Mouse (Mus musculus): Measurements from ENCODE around the gene Gzmf. TPM values are rescaled to one million over a fixed set of nuclear protein-coding genes. Genes with fewer than 3 reads are reported as not detected.
"Not testable (repeated sequence)": the region's sequence is repeated elsewhere in the genome, so short reads cannot be mapped to it uniquely, and the experiment has no call there.

Gzmf gene
- not detected in 2 replicates for polyA plus RNA-seq (2015; fragmentation: Nextera tagmentation; extraction: Ambion mirVana)

GRCm38 (mm10) chr14:56211317-56211716, at the start of gene Gzmf:
Gene Gzmf, minus strand, starts transcription at chr14:56211417.
- H3K4me1 ChIP-seq: no peaks in the 10 kb centered on the region
- ATAC-seq (replicated peaks; ENCODE audit: low FRiP score): no peak
- H3K27me3 ChIP-seq: no peaks in the 10 kb centered on the region
- H3K4me3 ChIP-seq (replicated peaks): no peak within 1 kb of the TSS
- H3K36me3 ChIP-seq: no peaks in the 10 kb centered on the region
- no peaks in the 10 kb centered on the region for H3K9me3 ChIP-seq (replicated peaks)
- no peak within 1 kb of the TSS for H3K4me2 ChIP-seq
- no peak within 1 kb of the TSS for H3K9ac ChIP-seq
- WGBS: 91% methylated on average over 4 of the region's 4 CpGs
- no peak within 1 kb of the TSS for H3K27ac ChIP-seq

GRCm38 (mm10) chr14:56240409-56240808, 29.2 kb upstream of the Gzmf start:
- H3K9ac ChIP-seq: no peak overlapping the region
- no peaks in the 10 kb centered on the region for H3K27me3 ChIP-seq
- no peaks in the 10 kb centered on the region for H3K9me3 ChIP-seq (replicated peaks)
- H3K4me1 ChIP-seq: no peaks in the 10 kb centered on the region
- no peak for ATAC-seq (replicated peaks; ENCODE audit: low FRiP score)
- H3K27ac ChIP-seq: no peak overlapping the region
- H3K36me3 ChIP-seq: no peaks in the 10 kb centered on the region
- no peak overlapping the region for H3K4me3 ChIP-seq (replicated peaks)
- no peak overlapping the region for H3K4me2 ChIP-seq

- Histone ChIP-seq H3K27ac (no peak within 1 kb of the TSS), H3K4me3 (replicated peaks) (no peak within 1 kb of the TSS), H3K9ac (no peak within 1 kb of the TSS), H3K27me3 (no peaks in the 10 kb centered on the region), H3K4me1 (no peaks in the 10 kb centered on the region), H3K4me2 (no peak within 1 kb of the TSS), H3K9me3 (replicated peaks) (no peaks in the 10 kb centered on the region), H3K36me3 (no peaks in the 10 kb centered on the region)
- no peak for ATAC-seq (replicated peaks; ENCODE audit: low FRiP score)
- 66% methylated on average over 2 of the region's 2 CpGs for WGBS
Observed at GRCm38 (mm10) chr14:56234556-56234955, 23.3 kb upstream of the Gzmf start, which contains the start of gene Gzmc. Gene Gzmc, minus strand, starts transcription at chr14:56234656.

GRCm38 (mm10) chr14:56205613-56206012, 5.6 kb downstream of the Gzmf start:
- Histone ChIP-seq H3K27ac (no peak overlapping the region), H3K9ac (no peak overlapping the region), H3K27me3 (no peaks in the 10 kb centered on the region), H3K4me1 (no peaks in the 10 kb centered on the region), H3K9me3 (replicated peaks) (no peaks in the 10 kb centered on the region), H3K36me3 (no peaks in the 10 kb centered on the region), H3K4me2 (no peak overlapping the region), H3K4me3 (replicated peaks) (no peak overlapping the region)
- WGBS: 81% methylated on average over 1 of the region's 1 CpGs
- no peak for ATAC-seq (replicated peaks; ENCODE audit: low FRiP score)

- H3K4me1 ChIP-seq; H3K36me3 ChIP-seq; H3K9ac ChIP-seq; ATAC-seq (replicated peaks; ENCODE audit: low FRiP score); H3K27ac ChIP-seq; H3K4me2 ChIP-seq; H3K9me3 ChIP-seq (replicated peaks); H3K4me3 ChIP-seq (replicated peaks); H3K27me3 ChIP-seq: not testable (repeated sequence)
- WGBS: 36% methylated on average over 5 of the region's 5 CpGs
Observed at GRCm38 (mm10) chr14:56205021-56205420, 6.2 kb downstream of the Gzmf start.

GRCm38 (mm10) chr14:56203975-56204374, 7.2 kb downstream of the Gzmf start:
- Histone ChIP-seq H3K4me1 (no peaks in the 10 kb centered on the region), H3K27ac (no peak overlapping the region), H3K27me3 (no peaks in the 10 kb centered on the region), H3K9me3 (replicated peaks) (no peaks in the 10 kb centered on the region), H3K4me2 (no peak overlapping the region), H3K36me3 (no peaks in the 10 kb centered on the region), H3K9ac (no peak overlapping the region), H3K4me3 (replicated peaks) (no peak overlapping the region)
- 14% methylated on average over 2 of the region's 2 CpGs for WGBS
- no peak for ATAC-seq (replicated peaks; ENCODE audit: low FRiP score)

GRCm38 (mm10) chr14:56186946-56187345, 24.3 kb downstream of the Gzmf start:
- Histone ChIP-seq H3K4me1 (no peaks in the 10 kb centered on the region), H3K9ac (no peak overlapping the region), H3K27me3 (no peaks in the 10 kb centered on the region), H3K4me2 (no peak overlapping the region), H3K36me3 (no peaks in the 10 kb centered on the region), H3K4me3 (replicated peaks) (no peak overlapping the region), H3K27ac (no peak overlapping the region), H3K9me3 (replicated peaks) (no peaks in the 10 kb centered on the region)
- ATAC-seq (replicated peaks; ENCODE audit: low FRiP score): no peak
- WGBS: 61% methylated on average over 6 of the region's 6 CpGs

GRCm38 (mm10) chr14:56186521-56186920, 24.7 kb downstream of the Gzmf start:
- ATAC-seq (replicated peaks; ENCODE audit: low FRiP score): no peak
- WGBS: 75% methylated on average over 5 of the region's 5 CpGs

GRCm38 (mm10) chr14:56177651-56178050, 33.6 kb downstream of the Gzmf start:
- 15% methylated on average over 8 of the region's 8 CpGs for WGBS
- not testable (repeated sequence) for H3K4me2 ChIP-seq; ATAC-seq (replicated peaks; ENCODE audit: low FRiP score)

More at GRCm38 (mm10) chr14:56186521-56186920, 24.7 kb downstream of the Gzmf start:
- H3K27ac ChIP-seq: no peak overlapping the region
- H3K9me3 ChIP-seq (replicated peaks): no peaks in the 10 kb centered on the region
- H3K4me1 ChIP-seq: no peaks in the 10 kb centered on the region
- H3K9ac ChIP-seq: no peak overlapping the region
- H3K27me3 ChIP-seq: no peaks in the 10 kb centered on the region
- H3K4me3 ChIP-seq (replicated peaks): no peak overlapping the region
- H3K36me3 ChIP-seq: no peaks in the 10 kb centered on the region
- H3K4me2 ChIP-seq: no peak overlapping the region

GRCm38 (mm10) chr14:56174499-56174898, 36.7 kb downstream of the Gzmf start, which contains the start of gene Gzmn:
Gene Gzmn, minus strand, starts transcription at chr14:56174599.
- 89% methylated on average over 5 of the region's 5 CpGs for WGBS
- no peak for ATAC-seq (replicated peaks; ENCODE audit: low FRiP score)

More at GRCm38 (mm10) chr14:56177651-56178050, 33.6 kb downstream of the Gzmf start:
- H3K4me1 ChIP-seq; H3K36me3 ChIP-seq; H3K27me3 ChIP-seq; H3K4me3 ChIP-seq (replicated peaks); H3K9ac ChIP-seq; H3K9me3 ChIP-seq (replicated peaks); H3K27ac ChIP-seq: not testable (repeated sequence)

GRCm38 (mm10) chr14:56173396-56173795, 37.8 kb downstream of the Gzmf start:
- no peak overlapping the region for H3K9ac ChIP-seq
- no peak overlapping the region for H3K4me3 ChIP-seq (replicated peaks)
- no peaks in the 10 kb centered on the region for H3K27me3 ChIP-seq
- no peak for ATAC-seq (replicated peaks; ENCODE audit: low FRiP score)
- H3K9me3 ChIP-seq (replicated peaks): no peaks in the 10 kb centered on the region
- no peak overlapping the region for H3K4me2 ChIP-seq
- no peaks in the 10 kb centered on the region for H3K36me3 ChIP-seq
- WGBS: 95% methylated on average over 6 of the region's 6 CpGs
- no peak overlapping the region for H3K27ac ChIP-seq
- H3K4me1 ChIP-seq: 0 out of 2 replicates have a peak, but pooled peaks cover 1% of the 10 kb centered on the region

More at GRCm38 (mm10) chr14:56174499-56174898, 36.7 kb downstream of the Gzmf start, which contains the start of gene Gzmn:
- Histone ChIP-seq H3K27ac (no peak within 1 kb of the TSS), H3K4me3 (replicated peaks) (no peak within 1 kb of the TSS), H3K4me2 (no peak within 1 kb of the TSS), H3K9me3 (replicated peaks) (no peaks in the 10 kb centered on the region), H3K27me3 (no peaks in the 10 kb centered on the region), H3K9ac (no peak within 1 kb of the TSS), H3K36me3 (no peaks in the 10 kb centered on the region), H3K4me1 (no peaks in the 10 kb centered on the region)

- H3K9me3 ChIP-seq (replicated peaks): no peaks in the 10 kb centered on the region
- H3K9ac ChIP-seq: no peak overlapping the region
- H3K27me3 ChIP-seq: no peaks in the 10 kb centered on the region
- H3K4me2 ChIP-seq: no peak overlapping the region
- no peaks in the 10 kb centered on the region for H3K36me3 ChIP-seq
- 0 out of 2 replicates have a peak, but pooled peaks cover 3% of the 10 kb centered on the region for H3K4me1 ChIP-seq
- H3K27ac ChIP-seq: no peak overlapping the region
- no peak for ATAC-seq (replicated peaks; ENCODE audit: low FRiP score)
- 93% methylated on average over 5 of the region's 5 CpGs for WGBS
- H3K4me3 ChIP-seq (replicated peaks): no peak overlapping the region
Observed at GRCm38 (mm10) chr14:56172744-56173143, 38.5 kb downstream of the Gzmf start.

- Histone ChIP-seq H3K27me3 (no peaks in the 10 kb centered on the region), H3K4me1 (0 out of 2 replicates have a peak, but pooled peaks cover 3% of the 10 kb centered on the region), H3K27ac (no peak overlapping the region), H3K36me3 (no peaks in the 10 kb centered on the region), H3K4me3 (replicated peaks) (no peak overlapping the region), H3K9ac (no peak overlapping the region), H3K4me2 (no peak overlapping the region), H3K9me3 (replicated peaks) (no peaks in the 10 kb centered on the region)
- no peak for ATAC-seq (replicated peaks; ENCODE audit: low FRiP score)
- WGBS: 74% methylated on average over 6 of the region's 6 CpGs
Observed at GRCm38 (mm10) chr14:56168009-56168408, 43.2 kb downstream of the Gzmf start.

Data from kidney, embryonic 15.5 days (tissue).